Mouse (Mus musculus) liver, postnatal 0 days (tissue): ENCODE results near the gene Snx1.

Experiments
- CTCF ChIP-seq: sonication (generic); IDR thresholded peaks from 2 replicates; pipeline ENCODE4 v1.5.1; 2016; ENCODE audit warnings: antibody characterized with exemption, low read depth
- EP300 ChIP-seq: IDR thresholded peaks from 2 replicates; pipeline ENCODE4 v1.6.1; 2016; ENCODE audit warnings: antibody characterized with exemption, low read depth, mild to moderate bottlenecking

DNA sequence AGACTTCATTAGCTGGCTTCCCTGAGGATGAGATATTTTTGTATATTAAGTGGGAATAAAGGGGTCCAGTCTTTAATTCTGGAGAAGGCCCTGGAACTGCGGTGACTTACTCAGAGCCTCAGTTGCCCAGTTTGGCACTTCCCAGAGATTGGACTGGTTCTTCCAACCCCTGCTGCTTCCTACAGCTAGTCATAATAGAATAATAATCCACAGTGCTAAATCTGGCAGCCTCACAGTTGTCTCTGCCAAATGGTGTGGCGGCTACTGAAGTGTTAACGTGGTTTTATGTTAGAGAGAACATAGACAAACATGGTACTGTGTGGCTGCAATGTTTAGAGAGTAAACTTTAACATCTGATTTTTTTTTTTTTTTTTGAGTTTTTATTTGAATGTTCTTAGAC lies 64.7 kb downstream of the Snx1 start:
- TF ChIP-seq CTCF (no peak), EP300 (no peak)
